Mouse (Mus musculus) G1E-ER4 (cell line): ENCODE data around the gene Mta3. TPM values are rescaled to one million over a fixed set of nuclear protein-coding genes. Genes with fewer than 3 reads are reported as not detected.

Experiments
- GATA1 ChIP-seq: IDR thresholded peaks from one replicate; pipeline ENCODE4 v1.8.0; 2012; ENCODE audit warnings: low read length, inconsistent platforms
- polyA plus RNA-seq: library from polyadenylated mRNA; stranded (reverse); fragments of >175 nt; gene quantifications from 2 replicates; pipeline ENCODE4 v1.2.3, GENCODE M21; 2012

Gene Mta3
- polyA plus RNA-seq, 1 experiment = 147 TPM

DNA sequence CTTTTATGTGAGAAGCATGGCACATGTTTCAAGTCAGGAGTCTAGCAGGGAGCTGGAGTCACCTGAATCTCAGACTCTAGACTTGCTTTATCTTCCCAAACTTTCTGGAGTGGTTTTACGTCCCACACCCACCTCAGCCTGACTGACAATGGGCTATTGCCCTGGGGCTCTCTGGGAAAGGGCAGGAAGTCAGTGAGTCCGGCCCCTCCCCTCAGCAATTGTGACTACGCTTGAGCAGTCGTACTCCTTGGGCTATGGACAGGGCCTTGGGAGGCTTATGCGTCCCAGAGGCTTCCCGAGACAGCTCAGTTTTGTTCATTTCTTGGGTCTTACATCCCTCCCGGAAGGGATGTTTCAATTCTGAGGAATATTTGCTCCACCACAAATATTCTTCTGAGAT lies 159.4 kb downstream of the Mta3 start:
- TF ChIP-seq GATA1 = no peak

DNA sequence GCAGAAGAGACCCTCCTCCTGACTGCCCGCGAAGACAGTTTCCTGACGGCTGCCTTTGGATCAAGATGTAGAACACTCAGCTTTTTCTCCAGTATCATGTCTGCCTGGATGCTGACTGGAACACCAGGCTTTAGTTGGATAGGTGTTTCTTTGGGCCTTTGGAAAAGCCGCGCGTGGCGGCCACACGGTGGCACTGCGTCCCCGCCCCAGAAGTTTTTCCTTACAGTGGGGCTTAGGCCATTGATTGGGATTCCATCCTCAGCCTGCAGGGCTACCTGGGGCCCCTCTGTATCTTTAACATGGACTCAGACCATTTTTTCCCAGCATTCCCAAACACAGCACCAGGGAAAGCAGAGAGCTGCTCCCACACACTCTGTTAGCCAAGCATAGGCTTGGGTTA lies 160.6 kb downstream of the Mta3 start:
- no peak for TF ChIP-seq GATA1

DNA sequence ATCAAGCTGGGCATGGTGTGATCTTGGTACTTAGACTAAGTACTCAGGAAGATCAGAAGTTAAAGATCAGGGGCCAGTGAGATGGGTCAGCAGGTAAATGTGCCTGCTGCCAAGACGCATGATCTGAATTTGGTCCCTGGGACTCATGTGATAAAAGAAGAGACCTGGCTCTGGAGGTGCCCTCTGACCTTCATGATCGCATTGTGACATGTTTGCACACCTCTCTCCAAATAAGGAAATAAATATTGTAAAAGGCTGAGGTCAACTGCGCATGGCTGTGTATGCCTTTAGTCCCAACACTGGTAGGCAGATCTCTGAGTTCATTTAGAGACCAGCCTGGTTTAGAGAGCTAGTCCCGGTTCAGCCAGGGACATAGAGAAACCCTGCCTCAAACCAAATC lies 164.4 kb downstream of the Mta3 start:
- TF ChIP-seq GATA1 = no peak

Other genes starting within 250 kb of the Mta3 start
- gene Cox7a2l, start 188.8 kb upstream of the Mta3 start, polyA plus RNA-seq = 10.2 and 24.3 TPM in 2 replicates
- gene Kcng3, start 74.3 kb upstream of the Mta3 start, polyA plus RNA-seq = not detected in 2 replicates
- not detected in 2 replicates for gene Haao, start 141.8 kb downstream of the Mta3 start, polyA plus RNA-seq